Mouse (Mus musculus) lung, embryonic 14.5 days (tissue): ENCODE results near the gene Mc3r. TPM values are rescaled to one million over a fixed set of nuclear protein-coding genes. Genes with fewer than 3 reads are reported as not detected.

Experiments used
- ATAC-seq: fragments of 200-750 bp; cut with Nextera tagmentation; 2 replicates; pipeline ENCODE4 v1.8.0; 2017; ENCODE audit warnings: mild to moderate bottlenecking, moderate TSS enrichment, moderate library complexity; ENCODE audit not compliant: insufficient read depth
- DNase-seq: peaks from one replicate; pipeline ENCODE4 v3.0.0-alpha.2; 2015
- H3K27ac ChIP-seq: fragments of 300-500 bp; sonication (generic); 2 replicates; pipeline ENCODE4 v1.5.1; 2014; ENCODE audit warnings: low read depth, mild to moderate bottlenecking, moderate library complexity
- H3K27me3 ChIP-seq: fragments of 300-500 bp; sonication (generic); 2 replicates; pipeline ENCODE4 v1.6.1; 2014; ENCODE audit warnings: low read length, control low read depth; ENCODE audit not compliant: insufficient read depth
- H3K36me3 ChIP-seq: fragments of 300-500 bp; sonication (generic); 2 replicates; pipeline ENCODE4 v1.6.1; 2014; ENCODE audit warnings: control low read depth; ENCODE audit not compliant: insufficient read depth
- H3K4me1 ChIP-seq: fragments of 300-500 bp; sonication (generic); 2 replicates; pipeline ENCODE4 v1.6.1; 2014; ENCODE audit warnings: antibody characterized with exemption, control low read depth; ENCODE audit not compliant: insufficient read depth
- H3K4me2 ChIP-seq: fragments of 300-500 bp; sonication (generic); 2 replicates; pipeline ENCODE4 v1.6.1; 2014; ENCODE audit warnings: mild to moderate bottlenecking
- H3K4me3 ChIP-seq: fragments of 300-500 bp; sonication (generic); 2 replicates; pipeline ENCODE4 v1.5.1; 2014; ENCODE audit warnings: low read depth, low read length
- H3K9ac ChIP-seq: fragments of 300-500 bp; sonication (generic); 2 replicates; pipeline ENCODE4 v1.6.1; 2014
- H3K9me3 ChIP-seq: fragments of 300-500 bp; sonication (generic); 2 replicates; pipeline ENCODE4 v1.6.1; 2016; ENCODE audit warnings: low read depth, low read length, control low read depth
- CTCF ChIP-seq: IDR thresholded peaks from 2 replicates; pipeline ENCODE4 v1.5.1; 2016; ENCODE audit warnings: antibody characterized with exemption, low read depth
- WGBS: fragments of 180-500 bp; shearing (Covaris S2); extraction: QIAGEN DNeasy Blood & Tissue Kit; methylation state at CpG from one replicate; pipeline ENCODE4 v1.1.7; 2014; 5-methylcytosine and 5-hydroxymethylcytosine counted together
- polyA plus RNA-seq: library from polyadenylated mRNA; unstranded; fragments of >200 nt; fragmentation: Nextera tagmentation; extraction: Ambion mirVana; gene quantifications from 2 replicates; pipeline ENCODE4 v1.2.1, GENCODE M21; 2014

Mc3r gene
- polyA plus RNA-seq, 1 experiment from 2014 or later, result not detected

GRCm38 (mm10) chr2:172298083-172298482 lies 49.8 kb downstream of the Mc3r start:
- 26% methylated on average over 1 of the region's 1 CpGs for WGBS
- Histone ChIP-seq H3K9ac (no peak overlapping the region), H3K27ac (no peak overlapping the region), H3K9me3 (no peaks in the 10 kb centered on the region), H3K36me3 (no peaks in the 10 kb centered on the region), H3K27me3 (no peaks in the 10 kb centered on the region), H3K4me1 (no peaks in the 10 kb centered on the region), H3K4me3 (no peak overlapping the region), H3K4me2 (no peak overlapping the region)
- DNase-seq (no peak), ATAC-seq (no peak)
- no peak for TF ChIP-seq CTCF

GRCm38 (mm10) chr2:172298542-172298941 lies 50.2 kb downstream of the Mc3r start:
- H3K36me3 ChIP-seq, result no peaks in the 10 kb centered on the region
- H3K27ac ChIP-seq, result no peak overlapping the region

GRCm38 (mm10) chr2:172299126-172299921 lies 51.0 kb downstream of the Mc3r start:
- H3K36me3 ChIP-seq, result no peaks in the 10 kb centered on the region
- no peaks in the 10 kb centered on the region for H3K9me3 ChIP-seq
- no peak overlapping the region for H3K27ac ChIP-seq
- no peak overlapping the region for H3K9ac ChIP-seq
- no peak for DNase-seq
- no peaks in the 10 kb centered on the region for H3K27me3 ChIP-seq
- H3K4me2 ChIP-seq, result no peak overlapping the region
- TF ChIP-seq CTCF, result no peak
- no peak overlapping the region for H3K4me3 ChIP-seq
- no peaks in the 10 kb centered on the region for H3K4me1 ChIP-seq
- 33% methylated on average over 14 of the region's 14 CpGs for WGBS
- ATAC-seq, result no peak

More at GRCm38 (mm10) chr2:172298542-172298941, 50.2 kb downstream of the Mc3r start:
- WGBS, result 42% methylated on average over 1 of the region's 1 CpGs
- no peak for TF ChIP-seq CTCF
- ATAC-seq (no peak), DNase-seq (no peak)
- Histone ChIP-seq H3K4me1 (no peaks in the 10 kb centered on the region), H3K27me3 (no peaks in the 10 kb centered on the region), H3K4me2 (no peak overlapping the region), H3K9me3 (no peaks in the 10 kb centered on the region), H3K9ac (no peak overlapping the region), H3K4me3 (no peak overlapping the region)

Other genes starting within 250 kb of the Mc3r start
- not detected in 2 replicates for gene Cbln4, start 205.0 kb upstream of the Mc3r start, polyA plus RNA-seq
- 29.9 and 31.0 TPM in 2 replicates for gene Fam210b, start 97.1 kb downstream of the Mc3r start, polyA plus RNA-seq
- gene Aurka, start 122.0 kb downstream of the Mc3r start, polyA plus RNA-seq, result 161 and 165 TPM in 2 replicates
- 50.2 and 53.9 TPM in 2 replicates for gene Cstf1, start 122.2 kb downstream of the Mc3r start, polyA plus RNA-seq
- 2.6 and 2.7 TPM in 2 replicates for gene Cass4, start 145.3 kb downstream of the Mc3r start, polyA plus RNA-seq
- gene Rtf2, start 192.1 kb downstream of the Mc3r start, polyA plus RNA-seq, result 69.7 and 73.6 TPM in 2 replicates
- 1.2 and 1.5 TPM in 2 replicates for gene Gcnt7, start 210.1 kb downstream of the Mc3r start, polyA plus RNA-seq
- 0.28 TPM in 1 of 2 replicates, not detected in the other for gene Fam209, start 224.0 kb downstream of the Mc3r start, polyA plus RNA-seq